Mouse (Mus musculus) right cerebral cortex, postnatal 4 days (tissue): Measurements from ENCODE around the gene Obp2b.
"Not testable (repeated sequence)": the region's sequence is repeated elsewhere in the genome, so short reads cannot be mapped to it uniquely, and the experiment has no call there.

Experiments
- DNase-seq: peaks from one replicate; pipeline ENCODE4 v3.0.0-alpha.2; 2022

Obp2b gene

DNA sequence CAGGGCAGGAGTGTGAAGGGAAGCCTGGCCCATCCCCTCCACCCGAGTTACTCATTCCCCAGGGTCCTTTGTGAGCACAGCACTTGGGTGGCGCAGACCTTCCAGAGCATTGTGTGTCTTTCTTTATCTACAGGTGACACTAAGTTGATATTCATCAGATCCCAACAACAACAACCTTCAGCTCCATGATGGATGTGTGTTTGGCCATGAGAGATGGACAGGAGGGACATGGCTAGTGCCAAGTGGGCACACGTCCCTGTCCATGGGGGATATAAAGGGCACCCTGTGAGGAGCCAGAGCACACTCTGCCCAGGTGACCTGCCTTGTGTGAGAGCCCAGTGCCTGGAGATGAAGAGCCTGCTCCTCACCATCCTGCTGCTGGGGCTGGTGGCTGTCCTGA is at the start of gene Obp2b:
Gene Obp2b, plus strand, starts transcription at position 301 of the 400 bp plus-strand sequence.
- not testable (repeated sequence) for DNase-seq

DNA sequence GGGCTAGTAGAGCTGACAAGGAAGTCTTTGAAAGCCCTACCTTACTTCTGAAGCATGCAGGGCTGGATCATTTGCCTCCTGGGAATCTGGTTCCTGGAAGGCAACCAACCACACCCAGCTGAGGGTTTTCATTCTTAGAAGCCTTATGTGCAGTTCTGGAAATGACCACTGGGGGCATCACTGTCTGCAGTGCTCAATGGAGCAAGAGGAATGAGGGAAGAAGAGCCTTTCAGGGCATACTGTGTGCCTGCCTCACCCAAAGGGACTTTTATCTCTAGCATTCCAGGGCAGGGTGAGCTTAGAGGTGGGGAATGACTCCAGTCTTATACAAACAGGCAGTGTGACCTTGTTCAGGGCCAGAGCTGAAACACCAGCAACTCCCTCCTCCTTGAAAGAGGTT is 42.2 kb upstream of the Obp2b start:
- peak; percentile 71 for DNase-seq

DNA sequence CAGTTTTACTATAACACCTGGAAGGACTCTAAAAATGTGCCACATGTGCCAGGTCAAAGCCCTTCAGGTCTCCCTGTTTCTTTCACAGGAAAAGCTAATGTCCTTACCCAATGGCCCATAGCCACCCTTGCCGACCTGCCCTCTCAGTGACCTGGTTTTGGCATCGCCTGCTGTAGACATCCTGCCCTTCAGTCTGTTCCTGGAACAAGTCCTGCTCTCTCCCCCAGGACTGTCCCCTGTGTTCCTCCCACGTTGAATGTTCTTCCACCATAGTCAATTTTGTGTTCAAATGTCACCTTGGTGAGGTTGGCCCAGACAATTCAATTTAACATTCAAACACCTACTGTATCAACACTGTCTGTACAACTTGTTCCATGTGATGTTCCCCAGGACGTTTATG is 39.9 kb upstream of the Obp2b start:
- no peak for DNase-seq

DNA sequence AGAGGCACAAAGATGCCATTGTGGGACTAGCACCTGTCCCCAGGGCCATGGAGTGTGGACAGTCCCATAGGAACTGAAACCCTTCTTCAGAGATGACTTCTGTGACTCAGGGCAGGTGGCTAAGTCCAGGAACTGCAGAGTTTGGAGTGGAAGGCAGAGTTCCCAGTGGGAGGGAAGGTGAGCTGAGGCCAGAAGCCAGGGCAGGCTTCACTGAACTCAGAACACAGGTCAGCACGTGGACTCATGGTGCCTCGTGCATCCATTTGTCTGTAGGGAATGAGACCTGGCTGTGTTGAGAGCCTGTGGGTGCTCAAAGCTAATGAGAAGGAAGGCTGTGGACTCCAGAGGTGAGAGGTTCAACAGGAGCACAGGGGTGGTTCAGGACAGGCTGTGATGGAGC is 38.1 kb upstream of the Obp2b start:
- no peak for DNase-seq

DNA sequence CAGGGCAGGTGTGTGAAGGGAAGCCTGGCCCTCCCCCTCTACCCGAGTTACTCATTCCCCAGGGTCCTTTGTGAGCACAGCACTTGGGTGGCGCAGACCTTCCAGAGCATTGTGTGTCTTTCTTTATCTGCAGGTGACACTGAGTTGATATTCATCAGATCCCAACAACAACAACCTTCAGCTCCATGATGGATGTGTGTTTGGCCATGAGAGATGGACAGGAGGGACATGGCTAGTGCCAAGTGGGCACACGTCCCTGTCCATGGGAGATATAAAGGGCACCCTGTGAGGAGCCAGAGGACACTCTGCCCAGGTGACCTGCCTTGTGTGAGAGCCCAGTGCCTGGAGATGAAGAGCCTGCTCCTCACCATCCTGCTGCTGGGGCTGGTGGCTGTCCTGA is 37.1 kb upstream of the Obp2b start, which contains the start of gene Obp2a:
Gene Obp2a, plus strand, starts transcription at position 301 of the 400 bp plus-strand sequence.
- DNase-seq = not testable (repeated sequence)

DNA sequence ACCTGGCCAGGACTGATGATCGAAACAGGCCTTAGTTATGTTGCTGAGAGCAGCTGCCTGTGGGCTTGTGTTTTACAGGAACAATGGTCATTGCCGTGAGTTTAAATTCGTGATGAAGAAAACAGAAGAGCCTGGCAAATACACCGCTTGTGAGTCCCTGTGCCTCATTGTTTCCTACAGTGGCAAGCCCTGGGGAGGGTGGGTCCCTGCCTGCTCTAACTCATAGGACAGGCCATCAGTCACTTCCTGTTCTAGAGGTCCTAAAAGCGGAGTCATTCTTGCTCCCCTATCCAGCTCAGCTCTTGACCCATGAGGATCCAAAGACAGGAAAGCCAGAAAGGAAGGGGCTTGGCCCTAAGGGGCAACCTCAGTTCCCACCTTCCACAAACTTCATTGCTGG is 35.8 kb upstream of the Obp2b start:
- no peak for DNase-seq

DNA sequence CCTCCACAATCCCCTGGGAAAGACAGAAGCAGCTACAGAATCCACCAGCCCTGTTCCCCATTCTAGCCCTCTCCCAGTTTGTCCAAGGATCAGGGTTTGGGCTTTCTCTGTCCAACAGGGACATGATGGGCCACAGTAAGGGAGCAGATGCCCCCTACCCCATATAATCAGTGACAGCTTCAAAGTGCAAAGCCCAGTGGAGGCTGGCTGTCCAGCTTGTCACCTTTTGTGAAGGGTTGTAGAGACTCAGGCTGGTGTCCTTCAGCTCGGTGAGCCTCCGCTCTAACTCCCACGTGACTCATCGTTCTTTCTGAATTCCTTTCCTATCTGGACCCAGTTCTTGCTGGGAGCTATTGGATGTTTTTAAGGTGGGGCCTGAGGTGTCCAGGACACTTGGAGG is 33.1 kb upstream of the Obp2b start:
- DNase-seq = no peak

DNA sequence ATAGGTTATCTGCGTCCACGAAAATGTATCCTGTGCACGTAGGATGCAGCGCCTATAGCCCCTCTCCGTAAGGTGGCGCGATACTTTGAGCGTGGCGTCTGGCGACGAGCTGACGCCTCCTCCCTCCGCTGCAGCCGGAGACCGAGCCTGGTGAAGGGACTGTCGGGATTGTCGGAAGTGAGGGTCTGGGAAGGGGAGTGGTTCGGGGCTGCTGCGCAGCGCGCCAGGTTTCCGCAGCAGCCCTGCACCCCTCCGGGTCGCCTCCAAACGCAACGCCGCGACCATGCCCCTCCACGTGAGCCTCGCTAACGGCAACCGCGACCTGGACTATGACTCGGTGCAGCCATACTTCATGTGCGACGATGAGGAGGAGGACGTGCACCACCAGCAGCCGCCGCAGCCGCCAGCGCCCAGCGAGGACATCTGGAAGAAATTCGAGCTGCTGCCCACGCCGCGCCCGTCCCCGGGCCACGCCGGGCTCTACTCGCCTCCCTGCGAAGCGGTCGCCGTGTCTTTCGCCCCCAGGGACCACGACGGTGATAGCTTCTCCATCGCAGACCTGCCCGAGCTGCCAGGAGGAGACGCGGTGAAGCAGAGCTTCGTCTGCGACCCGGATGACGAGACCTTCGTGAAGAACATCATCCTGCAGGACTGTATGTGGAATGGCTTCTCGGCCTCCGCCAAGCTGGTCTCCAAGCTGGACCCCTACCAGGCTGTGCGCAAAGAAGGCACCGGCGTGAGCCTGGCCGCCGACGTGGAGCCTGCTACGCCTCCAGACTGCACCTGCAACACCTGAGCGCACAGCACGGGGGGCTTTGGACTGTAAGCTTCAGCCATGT is 29.9 kb upstream of the Obp2b start, which contains the start of gene Bmyc:
Gene Bmyc, plus strand, starts transcription at position 97 of the 839 bp plus-strand sequence.
- DNase-seq = peak; percentile 82

DNA sequence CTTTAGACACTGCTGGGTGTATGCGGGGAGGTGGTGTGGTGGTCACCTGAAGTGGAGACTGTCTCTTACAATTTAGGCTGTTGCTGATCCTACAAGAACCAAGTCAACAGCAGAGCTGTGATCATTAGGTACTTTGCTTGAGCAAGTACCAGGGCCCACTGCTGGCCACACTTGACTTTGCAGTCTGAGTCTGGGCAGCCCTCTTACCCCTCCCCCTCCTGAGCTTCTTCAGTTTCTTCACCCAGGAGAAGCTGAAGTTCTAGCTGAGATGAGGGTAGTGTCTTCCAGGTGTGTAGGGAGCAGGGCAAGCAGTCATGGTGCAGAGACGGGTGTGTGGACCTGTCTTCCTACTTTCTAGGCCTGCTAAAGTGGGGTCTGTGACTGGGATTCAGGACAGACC is 28.7 kb upstream of the Obp2b start:
- peak; percentile 30 for DNase-seq

DNA sequence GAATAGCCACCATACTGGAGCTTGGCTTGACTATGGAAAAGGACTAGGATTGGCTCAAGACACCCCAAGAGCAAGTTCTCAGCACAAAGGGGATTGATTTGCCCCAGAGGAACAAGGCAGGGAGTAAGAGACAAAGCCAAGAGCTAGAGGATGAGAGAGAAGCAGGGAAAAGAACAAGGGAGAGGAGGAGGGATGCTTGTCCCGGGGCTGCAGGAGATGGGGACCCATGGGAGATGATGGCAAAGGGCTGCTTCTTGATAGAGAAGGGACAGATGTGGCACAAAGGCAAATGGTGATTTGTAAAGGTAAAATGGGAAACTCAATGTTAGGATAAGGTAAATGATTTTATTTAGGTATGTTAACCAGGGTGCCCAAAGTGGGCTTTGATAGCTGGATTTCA is 27.8 kb upstream of the Obp2b start:
- DNase-seq = not testable (repeated sequence)

DNA sequence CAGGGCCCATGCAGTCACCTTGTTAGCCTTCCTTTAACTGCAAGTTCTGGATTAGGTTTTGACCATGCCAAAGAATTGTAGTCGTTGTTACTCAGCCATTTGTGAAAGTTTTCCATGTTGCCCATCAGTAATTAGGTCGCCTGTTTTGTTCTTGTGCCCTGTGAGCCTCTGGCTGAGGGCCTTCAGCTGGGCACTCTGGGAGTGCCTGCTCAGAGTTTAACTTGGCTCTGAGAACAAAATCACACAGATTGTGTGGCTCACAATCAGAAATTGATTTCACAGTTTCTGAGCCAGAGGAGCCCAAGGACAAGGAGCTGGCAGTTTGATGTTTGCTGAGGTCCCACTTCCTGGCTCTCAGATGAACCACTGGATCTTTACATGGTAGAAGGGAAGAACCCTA is 27.0 kb upstream of the Obp2b start:
- not testable (repeated sequence) for DNase-seq

DNA sequence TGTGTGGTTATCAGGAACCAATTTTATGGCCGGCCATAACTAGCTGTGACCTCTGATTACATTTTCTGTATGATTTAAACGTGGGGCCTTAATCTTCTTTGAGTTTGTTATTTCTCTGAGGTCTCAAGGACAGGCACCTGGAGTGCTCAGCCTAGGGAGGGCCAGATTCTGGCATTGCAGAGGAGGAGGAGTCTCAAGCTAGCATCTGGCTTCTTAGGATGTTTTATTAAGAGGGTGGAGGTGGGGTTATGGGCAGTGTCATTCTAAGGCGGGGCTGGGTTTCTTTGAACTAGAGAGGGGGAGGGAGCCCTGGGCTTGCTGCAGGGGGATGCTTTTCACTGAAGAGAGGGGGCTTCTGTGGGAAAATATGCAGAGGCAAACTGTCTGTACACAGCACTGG is 25.2 kb upstream of the Obp2b start:
- not testable (repeated sequence) for DNase-seq

DNA sequence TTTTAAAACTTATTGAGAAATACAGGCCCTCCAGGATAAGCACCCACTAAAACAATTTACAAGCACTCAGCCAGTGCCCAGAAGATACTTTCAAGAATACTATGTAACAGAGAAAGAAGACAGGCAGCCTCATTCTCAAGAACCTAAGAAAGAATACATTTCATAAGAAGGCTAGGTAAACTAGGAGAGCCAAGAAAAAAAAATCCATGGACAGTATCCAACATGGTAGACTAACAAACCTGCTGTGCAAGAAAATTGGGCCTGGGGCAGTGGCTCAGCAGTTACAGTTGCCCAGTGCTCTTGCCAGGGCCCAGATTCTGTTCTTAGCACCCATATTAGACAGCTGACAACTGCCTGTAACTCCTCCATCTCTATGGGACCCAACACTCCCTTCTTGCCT is 19.6 kb upstream of the Obp2b start:
- no peak for DNase-seq

DNA sequence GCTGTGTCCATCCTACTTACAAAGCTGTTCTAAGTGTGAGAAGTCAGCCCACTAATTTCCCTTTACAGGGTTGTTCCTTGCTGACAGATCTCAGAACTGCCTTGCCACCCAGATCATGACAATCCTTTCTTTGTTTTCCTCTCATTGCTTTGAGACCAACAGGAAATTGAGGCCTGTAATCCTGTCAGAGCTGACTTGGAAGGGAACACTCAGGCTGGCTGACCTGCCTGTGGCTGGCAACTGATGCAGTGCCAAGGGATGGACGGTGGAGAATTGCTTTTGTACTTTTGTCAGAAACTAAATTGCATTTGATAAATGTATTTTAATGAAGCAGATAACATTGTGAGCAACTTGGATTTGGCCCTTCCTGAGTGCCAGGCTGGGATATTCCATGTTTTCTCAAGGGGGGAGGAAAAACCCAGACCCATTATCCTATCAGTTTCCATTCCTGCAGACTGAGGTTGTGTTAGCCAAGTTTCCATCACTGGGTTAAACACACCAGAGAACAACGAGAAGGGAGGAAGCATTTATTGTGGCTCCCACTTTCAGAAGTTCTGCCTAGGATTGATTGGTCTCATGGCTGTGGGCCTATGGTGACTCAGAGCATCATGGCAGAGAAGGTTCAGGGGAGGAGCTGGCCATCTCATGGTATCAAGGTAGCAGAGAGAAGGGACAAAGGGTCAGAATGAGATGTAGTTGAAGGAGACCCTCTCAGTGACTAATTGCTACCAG is 3.4 kb upstream of the Obp2b start:
- DNase-seq = no peak

DNA sequence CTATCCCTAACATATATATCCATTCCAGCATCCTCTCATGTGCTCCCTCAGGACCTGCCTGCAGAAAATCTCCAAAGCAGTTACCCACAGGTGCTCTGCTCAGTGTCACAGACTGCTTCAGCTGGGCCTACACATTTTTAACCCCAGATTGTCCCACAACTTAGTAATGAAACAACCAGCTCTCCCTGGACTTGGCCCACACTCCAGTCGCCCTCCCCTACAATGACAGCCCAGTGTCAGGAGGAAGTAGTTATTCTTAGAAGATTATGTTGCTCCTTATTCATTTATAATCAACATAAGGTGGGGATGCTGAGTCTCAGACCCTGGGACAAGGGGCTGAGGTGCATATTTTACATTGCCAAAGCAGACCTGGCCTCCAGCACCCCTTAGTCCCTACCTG is 4.9 kb downstream of the Obp2b start:
- DNase-seq = no peak

DNA sequence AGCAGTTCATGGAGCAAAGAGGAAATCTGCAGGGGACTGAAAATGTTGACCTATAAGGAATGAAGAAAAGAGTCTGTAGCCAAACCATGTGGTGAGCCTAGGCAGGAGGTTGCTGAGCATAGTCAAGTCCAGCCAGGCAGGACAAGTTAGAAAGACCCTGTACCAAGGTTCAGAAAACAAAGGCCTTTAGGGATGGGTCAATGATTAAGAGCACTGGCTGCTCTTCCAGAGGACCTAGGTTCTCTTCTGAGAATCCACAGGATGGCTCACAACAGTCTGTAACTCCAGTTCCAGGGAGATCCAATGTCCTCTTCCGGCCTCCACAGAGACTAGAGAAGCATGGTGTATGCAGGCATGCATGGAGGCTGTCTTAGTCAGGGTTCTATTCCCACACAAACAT is 17.4 kb downstream of the Obp2b start:
- no peak for DNase-seq

DNA sequence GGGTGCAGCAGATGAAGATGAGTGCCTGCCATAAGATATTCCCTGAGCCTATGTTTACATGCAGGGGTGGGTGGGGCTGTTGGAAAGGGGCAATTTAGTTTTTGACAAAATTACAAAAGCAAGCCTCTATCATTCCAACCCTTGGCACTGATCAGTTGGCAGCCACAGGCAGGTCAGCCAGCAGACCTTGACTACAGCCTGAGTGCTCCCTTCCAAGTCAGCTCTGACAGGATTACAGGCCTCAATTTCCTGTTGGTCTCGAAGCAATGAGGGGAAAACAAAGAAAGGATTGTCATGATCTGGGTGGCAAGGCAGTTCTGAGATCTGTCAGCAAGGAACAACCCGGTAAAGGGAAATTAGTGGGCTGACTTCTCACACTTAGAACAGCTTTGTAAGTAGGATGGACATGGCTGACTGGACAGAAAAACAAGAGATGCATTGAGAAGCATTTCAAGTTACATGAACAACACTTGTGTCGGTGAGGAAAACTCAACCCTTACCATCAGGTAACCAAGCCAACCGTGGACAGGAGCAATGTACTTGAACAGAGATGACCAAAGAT is 21.3 kb downstream of the Obp2b start:
- no peak for DNase-seq

DNA sequence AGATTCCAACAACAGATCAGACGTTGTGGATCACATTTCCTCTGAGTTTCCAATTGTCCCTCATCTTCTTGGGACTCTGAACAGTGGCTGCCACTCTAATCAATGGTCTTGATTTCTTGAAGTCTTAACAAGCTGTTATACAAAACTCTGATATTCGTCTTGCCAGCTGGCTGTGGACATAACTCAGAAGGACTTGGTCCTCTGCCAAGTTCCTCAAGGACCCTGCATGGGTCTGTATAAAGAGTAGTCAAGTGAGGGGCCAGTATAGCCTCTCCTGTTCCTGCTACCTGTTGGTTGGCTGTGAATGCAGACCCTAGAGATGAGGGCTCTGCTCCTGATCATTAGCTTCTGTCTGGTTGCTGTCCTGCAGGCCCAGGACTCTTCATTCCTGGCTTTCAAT is 28.5 kb downstream of the Obp2b start, which contains the start of gene Lcn3:
Gene Lcn3, plus strand, starts transcription at position 301 of the 400 bp plus-strand sequence.
- no peak for DNase-seq

DNA sequence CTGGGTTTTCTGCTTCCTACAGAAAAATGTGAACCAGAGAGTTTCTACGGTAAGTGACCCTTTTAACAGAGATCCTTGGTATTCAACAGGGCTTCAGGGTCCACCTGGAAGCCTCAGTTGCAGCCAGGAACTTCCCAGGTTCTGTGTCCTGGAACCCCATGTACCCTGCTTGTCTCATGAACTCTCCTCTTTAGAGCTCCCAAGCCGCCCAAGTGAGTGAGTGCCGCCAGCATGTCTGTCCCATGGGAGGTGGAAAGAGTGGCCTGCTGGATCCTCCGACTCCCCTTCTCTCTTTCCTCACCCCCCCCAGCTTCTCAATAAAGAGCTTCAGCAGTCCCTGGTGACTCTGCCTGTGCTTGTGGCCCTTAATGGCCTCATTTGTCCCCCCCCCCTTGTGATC is 31.0 kb downstream of the Obp2b start:
- no peak for DNase-seq

DNA sequence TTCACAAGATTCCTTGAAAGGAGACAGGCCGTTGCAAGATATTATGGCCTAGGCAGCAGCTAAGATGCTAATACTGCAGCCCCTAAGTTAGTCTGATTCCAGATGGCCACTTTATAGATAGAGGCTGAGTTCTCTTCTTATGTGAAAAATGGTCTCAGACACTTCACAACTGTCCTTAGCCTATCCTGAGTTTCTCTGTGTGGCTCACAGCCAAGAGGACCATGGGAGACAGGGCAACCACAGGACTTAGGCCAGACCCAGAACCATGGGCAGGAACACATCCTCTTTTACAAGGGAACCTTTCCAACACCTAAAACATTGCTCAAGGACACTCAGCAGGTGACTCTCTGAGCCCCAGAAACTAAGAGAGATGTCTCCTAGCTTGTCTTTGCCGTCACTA is 36.7 kb downstream of the Obp2b start:
- no peak for DNase-seq

DNA sequence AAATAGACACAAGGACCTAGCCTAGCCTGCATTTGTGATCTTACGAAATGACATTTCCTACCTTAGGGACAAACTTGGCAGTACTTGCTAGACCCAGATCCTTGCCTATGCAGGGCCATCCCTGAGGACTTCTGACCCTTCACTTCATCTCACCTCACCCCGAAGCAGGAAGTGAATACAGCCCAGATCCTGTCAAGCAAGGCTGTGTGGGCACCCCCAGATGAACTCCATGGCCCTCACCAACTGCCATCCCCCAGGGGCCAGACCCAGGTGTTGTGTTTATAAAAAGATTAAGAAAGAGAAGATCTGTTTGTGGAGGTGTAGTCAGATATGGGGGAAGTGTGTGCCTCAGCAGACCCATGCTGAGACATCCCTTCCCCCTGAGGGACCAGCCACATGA is 37.8 kb downstream of the Obp2b start:
- DNase-seq = no peak

DNA sequence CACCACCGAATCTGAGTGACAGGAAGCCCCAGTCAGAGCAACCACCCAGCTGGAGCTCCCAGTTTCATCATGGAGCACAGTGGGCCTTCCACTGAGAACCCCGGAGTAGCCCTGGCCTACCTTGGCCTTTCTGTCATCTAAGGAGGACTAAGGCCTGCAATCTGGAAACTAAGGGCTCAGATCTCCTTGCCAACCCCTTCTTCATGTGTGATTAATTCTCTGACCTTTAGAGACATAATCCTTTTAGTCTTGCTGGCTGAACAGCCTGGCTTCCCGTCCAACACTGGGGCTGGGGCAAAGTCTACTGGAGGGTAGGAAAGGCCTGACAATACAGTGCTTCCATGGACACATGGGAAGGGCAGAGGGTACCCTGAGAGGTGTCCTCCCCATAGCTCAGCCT is 39.2 kb downstream of the Obp2b start:
- no peak for DNase-seq

DNA sequence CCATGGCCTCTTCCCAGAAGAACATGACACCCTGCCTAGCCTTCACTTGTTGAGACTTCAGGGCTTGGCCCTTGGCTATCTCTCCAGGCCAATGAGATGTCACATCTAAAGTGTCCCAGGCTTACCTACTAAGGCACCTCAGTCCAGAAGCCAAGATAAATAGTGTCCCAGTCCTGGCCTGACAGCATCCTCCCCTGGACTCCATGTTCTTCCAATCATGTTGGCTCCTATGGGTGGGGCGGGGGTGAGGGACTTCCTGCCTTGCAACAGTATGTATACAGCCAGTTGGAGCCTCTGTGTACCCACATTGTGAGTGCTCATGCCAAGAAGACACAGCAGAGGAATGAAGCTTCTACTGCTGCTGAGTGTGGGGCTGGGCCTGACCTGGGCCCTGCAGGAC is 39.9 kb downstream of the Obp2b start, which contains the start of gene Lcn11:
Gene Lcn11, plus strand, starts transcription at position 301 of the 400 bp plus-strand sequence.
- DNase-seq = no peak

DNA sequence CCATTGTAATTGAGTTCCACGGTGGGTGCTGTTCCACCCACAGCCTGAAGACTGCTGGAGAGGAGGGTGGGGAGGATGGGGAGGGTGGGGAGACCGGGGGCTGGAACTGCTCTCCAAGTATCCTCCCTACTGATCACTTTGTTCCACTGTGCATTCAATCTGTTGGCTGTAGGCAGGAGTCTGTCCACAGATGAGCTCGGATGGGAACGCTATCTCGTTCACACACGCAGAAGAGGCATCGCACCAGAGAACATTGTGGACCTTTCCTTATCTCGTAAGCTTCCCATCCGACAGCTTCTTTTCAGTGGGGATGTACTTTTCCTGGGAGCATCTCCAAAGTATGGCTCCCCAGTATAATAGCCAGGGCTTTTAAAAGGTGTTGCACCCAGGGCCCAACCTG is 42.3 kb downstream of the Obp2b start:
- DNase-seq = no peak
